Mouse (Mus musculus) lung, adult 18-20 months (tissue): Measurements from ENCODE around the gene Tas1r3.

Experiments
- DNase-seq, 2 experiments: peaks; one replicate each; pipeline ENCODE4 v3.0.0; 2022; ENCODE audit warnings: mixed read lengths in 2 of 2

The Tas1r3 gene

GRCm38 (mm10) chr4:155863001-155863400, at the start of gene Tas1r3:
Gene Tas1r3, minus strand, starts transcription at chr4:155863362.
- no peak for DNase-seq

- DNase-seq: no peak
Measured at GRCm38 (mm10) chr4:155908751-155909150, 45.6 kb upstream of the Tas1r3 start.

- peak in 1 of 2 experiments; percentile 2 for DNase-seq
Measured at GRCm38 (mm10) chr4:155908281-155908680, 45.1 kb upstream of the Tas1r3 start.

GRCm38 (mm10) chr4:155907003-155907402, 43.8 kb upstream of the Tas1r3 start:
- no peak for DNase-seq

- DNase-seq: peak in 1 of 2 experiments; percentile 2
Measured at GRCm38 (mm10) chr4:155906125-155906524, 43.0 kb upstream of the Tas1r3 start.

GRCm38 (mm10) chr4:155905634-155906033, 42.5 kb upstream of the Tas1r3 start:
- DNase-seq: no peak

- DNase-seq: peak in 1 of 2 experiments; percentile 2
Measured at GRCm38 (mm10) chr4:155904318-155905102, 41.3 kb upstream of the Tas1r3 start.

- DNase-seq: peak in 1 of 2 experiments; percentile 2
Measured at GRCm38 (mm10) chr4:155903246-155903645, 40.1 kb upstream of the Tas1r3 start.

GRCm38 (mm10) chr4:155901205-155901604, 38.0 kb upstream of the Tas1r3 start:
- DNase-seq: peak; percentile 22 to 44

- DNase-seq: peak in 1 of 2 experiments; percentile 1
Measured at GRCm38 (mm10) chr4:155899355-155899754, 36.2 kb upstream of the Tas1r3 start.

GRCm38 (mm10) chr4:155898318-155898717, 35.2 kb upstream of the Tas1r3 start:
- DNase-seq: no peak

- DNase-seq: peak in 1 of 2 experiments; percentile 4
Measured at GRCm38 (mm10) chr4:155896461-155896860, 33.3 kb upstream of the Tas1r3 start.

GRCm38 (mm10) chr4:155895826-155896225, 32.7 kb upstream of the Tas1r3 start:
- DNase-seq: peak in 1 of 2 experiments; percentile 4

GRCm38 (mm10) chr4:155895216-155895615, 32.1 kb upstream of the Tas1r3 start:
- DNase-seq: peak; percentile 53 to 66

- peak; percentile 85 to 89 for DNase-seq
Measured at GRCm38 (mm10) chr4:155894311-155894881, 31.2 kb upstream of the Tas1r3 start.

- DNase-seq: peak in 1 of 2 experiments; percentile 3
Measured at GRCm38 (mm10) chr4:155893212-155893690, 30.1 kb upstream of the Tas1r3 start.

- DNase-seq: peak; percentile 34 to 38
Measured at GRCm38 (mm10) chr4:155892438-155893211, 29.5 kb upstream of the Tas1r3 start.

GRCm38 (mm10) chr4:155892017-155892416, 28.9 kb upstream of the Tas1r3 start:
- peak; percentile 80 to 85 for DNase-seq

GRCm38 (mm10) chr4:155891551-155892001, 28.4 kb upstream of the Tas1r3 start, which contains the start of the genes Pusl1 and Acap3:
Gene Pusl1, minus strand, starts transcription at chr4:155891781.
Gene Acap3, plus strand, starts transcription at chr4:155891822.
- peak; percentile 93 to 95 for DNase-seq

- DNase-seq: no peak
Measured at GRCm38 (mm10) chr4:155891011-155891471, 27.9 kb upstream of the Tas1r3 start.

- no peak for DNase-seq
Measured at GRCm38 (mm10) chr4:155889316-155889715, 26.2 kb upstream of the Tas1r3 start.

GRCm38 (mm10) chr4:155888181-155888580, 25.0 kb upstream of the Tas1r3 start:
- no peak for DNase-seq

GRCm38 (mm10) chr4:155887674-155888073, 24.5 kb upstream of the Tas1r3 start:
- no peak for DNase-seq
